Mouse (Mus musculus) activated CD4-positive, CD25-positive, alpha-beta regulatory T cell, adult 4 months (primary cell): ENCODE measurements around the gene Ptprg. TPM values are rescaled to one million over a fixed set of nuclear protein-coding genes. Genes with fewer than 3 reads are reported as not detected.

Source experiments
- ATAC-seq: one replicate; pipeline ENCODE4 v1.8.0; 2017
- polyA plus RNA-seq, 2 experiments: library from polyadenylated mRNA; unstranded; fragments of 100-300 nt; shearing (Covaris generic); gene quantifications; one replicate each; pipeline ENCODE4 v1.2.1; 2017

Gene Ptprg
- polyA plus RNA-seq, 2 experiments from 2014 or later = not detected

DNA sequence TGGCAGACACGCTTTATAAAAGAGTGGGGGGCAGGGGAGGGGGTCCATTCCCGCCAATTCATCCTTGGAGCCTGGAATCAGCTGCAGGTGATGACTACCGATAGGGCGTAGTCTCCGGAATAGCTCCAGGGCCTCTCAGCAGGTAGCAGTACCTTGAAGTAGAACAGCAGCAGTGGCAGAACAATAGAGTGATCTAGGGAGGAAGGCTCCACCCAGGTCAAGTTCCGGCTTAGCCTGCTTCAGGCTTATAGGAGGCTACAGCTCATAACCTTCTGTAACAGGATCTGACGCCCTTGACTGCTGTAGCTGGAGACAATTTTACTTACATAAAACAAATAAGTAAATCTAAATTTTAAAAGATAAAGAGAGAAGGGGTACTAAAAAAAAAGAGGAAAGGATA is 554.1 kb downstream of the Ptprg start:
- ATAC-seq = no peak

GRCm38 (mm10) chr14:12107991-12108390 is 554.7 kb downstream of the Ptprg start:
- ATAC-seq = no peak

GRCm38 (mm10) chr14:12112548-12113011 is 559.2 kb downstream of the Ptprg start:
- ATAC-seq = no peak

GRCm38 (mm10) chr14:12113326-12113725 is 560.0 kb downstream of the Ptprg start:
- ATAC-seq = no peak

GRCm38 (mm10) chr14:12114016-12114415 is 560.7 kb downstream of the Ptprg start:
- ATAC-seq = no peak

DNA sequence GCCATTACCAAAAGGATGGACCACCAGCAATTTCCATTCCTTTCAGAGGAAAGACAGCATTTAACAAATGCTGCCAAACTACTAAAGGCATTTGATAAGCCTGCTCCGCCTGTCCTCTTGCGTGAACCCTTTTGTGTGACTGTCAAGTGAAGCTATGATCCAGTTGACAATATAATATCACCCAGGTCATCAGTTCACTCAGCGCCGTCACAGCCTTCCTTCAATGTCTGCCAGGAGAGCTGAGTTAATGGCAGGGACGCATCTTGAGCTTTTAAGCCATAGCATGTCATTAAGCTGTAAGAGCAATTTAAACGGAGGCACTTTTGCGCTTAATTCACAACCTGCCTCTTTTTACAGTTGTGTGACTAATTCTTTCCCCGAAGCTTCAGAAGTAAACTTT is 565.9 kb downstream of the Ptprg start:
- no peak for ATAC-seq

GRCm38 (mm10) chr14:12121906-12122305 is 568.6 kb downstream of the Ptprg start:
- ATAC-seq = no peak

- ATAC-seq = no peak
These were observed 571.4 kb downstream of the Ptprg start for GRCm38 (mm10) chr14:12124682-12125081.

DNA sequence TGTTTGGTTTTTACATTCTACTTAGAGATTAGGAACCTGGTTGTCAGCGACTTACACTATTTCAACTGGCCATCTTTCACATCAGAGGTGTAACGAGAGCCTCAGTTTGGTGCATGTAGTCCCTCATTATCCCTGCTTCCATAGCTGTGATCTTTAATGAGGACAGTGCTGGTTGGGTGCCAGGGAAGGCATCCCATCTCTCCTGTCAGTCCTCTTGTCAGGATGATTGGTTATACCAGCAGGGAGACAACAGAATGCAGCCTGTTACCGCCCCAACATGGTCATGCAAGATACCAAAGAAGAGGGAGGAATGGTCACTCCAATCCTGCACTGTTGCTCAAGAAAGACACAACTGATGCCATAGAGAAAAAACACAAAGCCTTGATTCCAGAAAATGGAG is 574.6 kb downstream of the Ptprg start:
- no peak for ATAC-seq

GRCm38 (mm10) chr14:12132046-12132615 is 578.8 kb downstream of the Ptprg start:
- ATAC-seq = no peak

GRCm38 (mm10) chr14:12133163-12133562 is 579.8 kb downstream of the Ptprg start:
- no peak for ATAC-seq

DNA sequence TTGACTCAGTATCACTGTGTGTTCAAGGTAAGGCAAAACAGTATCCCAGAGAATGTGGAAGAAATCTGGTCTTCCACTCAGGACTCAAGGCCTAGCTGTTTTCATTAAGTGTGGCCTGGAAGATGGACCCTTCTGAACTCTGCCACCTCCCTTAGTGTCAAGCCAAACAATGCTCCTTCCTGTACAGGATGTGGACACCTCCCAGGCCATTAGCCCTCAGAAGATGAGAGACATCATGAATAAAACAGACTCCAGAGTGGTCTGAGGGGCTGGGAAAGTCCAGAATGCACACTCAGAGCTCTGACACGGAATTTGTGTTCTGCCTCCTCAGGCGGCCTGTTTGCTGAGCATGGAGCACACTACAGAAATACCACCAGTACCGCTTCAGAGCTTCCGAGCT is 581.2 kb downstream of the Ptprg start:
- ATAC-seq = no peak

GRCm38 (mm10) chr14:12136536-12136935 is 583.2 kb downstream of the Ptprg start:
- ATAC-seq = no peak

DNA sequence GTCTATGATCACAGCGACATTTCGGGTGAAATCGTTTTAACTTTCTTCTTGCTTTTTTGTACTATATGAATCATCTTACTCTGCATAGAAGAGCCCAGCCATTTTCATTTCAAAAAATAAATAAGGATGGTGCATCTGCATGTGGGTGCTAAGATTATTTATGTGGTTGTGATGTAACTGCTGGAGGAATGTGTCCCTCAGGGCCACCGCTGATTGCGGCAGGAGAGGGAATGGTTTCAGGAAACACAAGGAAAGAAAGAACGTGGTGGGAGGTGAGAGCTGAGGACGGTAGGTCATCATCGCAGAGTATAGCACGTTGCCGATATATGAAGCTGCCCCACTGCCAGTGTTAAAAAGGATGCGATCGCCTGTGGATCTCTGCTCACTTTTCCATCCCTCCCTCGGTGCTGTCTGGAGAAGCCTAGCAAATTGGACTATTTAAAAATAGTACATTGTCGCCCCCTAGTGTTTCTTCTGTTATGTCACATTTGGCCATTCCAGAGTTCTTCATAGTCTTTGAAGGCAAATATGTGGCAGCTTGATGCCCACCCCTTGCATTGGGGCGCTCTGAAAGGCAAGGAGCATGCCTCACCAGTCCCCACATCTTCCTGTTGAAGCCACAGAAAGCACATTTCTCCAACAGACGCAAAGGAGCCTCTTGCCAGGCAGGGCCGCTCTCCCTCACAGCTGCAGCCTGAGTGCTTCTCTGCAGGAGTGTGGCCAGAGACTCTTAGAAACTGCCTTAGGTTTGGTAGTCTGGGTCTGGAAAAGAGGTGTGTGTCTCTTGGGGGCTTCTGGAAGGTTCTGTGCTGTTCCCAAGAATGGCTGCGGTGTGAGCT is 586.5 kb downstream of the Ptprg start:
- ATAC-seq = no peak

DNA sequence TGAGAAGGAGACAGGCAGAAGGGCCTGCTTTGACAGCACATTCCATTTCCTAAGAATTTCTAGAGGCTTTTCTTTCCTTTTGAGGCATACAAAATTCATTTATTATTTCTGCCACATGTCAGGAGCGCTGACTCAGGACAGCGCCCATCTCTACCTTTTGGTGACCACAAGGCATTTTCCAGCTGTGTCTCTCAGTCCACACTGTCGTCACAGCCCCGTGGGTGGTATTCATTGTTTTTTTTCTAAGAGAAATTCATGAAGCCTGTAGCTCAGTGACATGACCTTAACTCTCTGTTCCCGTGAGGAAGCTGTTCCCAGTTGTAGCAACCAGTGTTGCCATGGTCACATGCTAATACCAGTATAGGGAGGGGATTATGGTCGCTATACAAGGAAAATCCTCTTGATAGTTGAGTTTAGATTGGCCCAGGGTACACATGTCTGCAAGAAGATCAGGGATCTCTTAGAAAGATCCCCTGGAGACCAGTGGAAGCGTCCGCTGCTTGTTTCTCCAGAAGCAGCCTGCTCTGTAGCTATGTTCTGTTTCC is 590.7 kb downstream of the Ptprg start:
- no peak for ATAC-seq

- no peak for ATAC-seq
These were observed 592.6 kb downstream of the Ptprg start for GRCm38 (mm10) chr14:12145919-12146318.

DNA sequence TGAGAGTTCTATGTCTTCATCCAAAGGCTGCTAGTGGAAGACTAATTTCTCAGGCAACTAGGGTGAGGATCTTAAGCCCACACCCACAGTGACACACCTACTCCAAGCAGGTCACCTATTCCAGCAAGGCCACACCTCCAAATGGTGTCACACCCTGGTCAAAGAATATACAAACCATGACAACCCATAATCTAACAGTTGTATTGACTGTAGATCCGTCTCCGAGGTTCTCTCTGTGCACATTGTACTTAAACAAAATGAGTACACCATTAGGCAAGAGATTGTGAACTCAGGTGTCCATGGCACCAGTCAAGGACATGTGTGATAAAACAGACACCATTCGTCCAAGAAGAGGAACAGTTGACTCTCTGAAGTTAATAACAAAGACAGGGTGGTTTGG is 596.2 kb downstream of the Ptprg start:
- no peak for ATAC-seq

DNA sequence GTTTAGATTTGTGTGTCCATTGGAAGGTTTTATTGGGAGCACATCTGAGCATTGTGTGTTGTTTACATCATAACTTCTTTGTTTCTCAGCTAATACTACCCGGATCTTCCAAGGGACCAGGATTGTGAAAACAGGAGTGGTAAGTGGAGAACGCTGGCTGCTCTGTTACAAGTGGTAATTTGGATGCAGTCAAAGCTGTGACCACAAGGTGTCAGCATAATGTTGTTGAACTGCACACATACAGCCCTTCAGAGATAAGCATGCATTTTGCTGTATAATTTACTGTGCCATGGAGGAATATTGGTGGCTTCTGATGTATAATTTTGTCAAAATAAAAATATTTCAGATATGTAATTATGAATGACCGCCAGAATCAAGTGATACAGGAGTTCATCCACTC is 598.6 kb downstream of the Ptprg start:
- no peak for ATAC-seq

GRCm38 (mm10) chr14:12152748-12153147 is 599.4 kb downstream of the Ptprg start:
- no peak for ATAC-seq

DNA sequence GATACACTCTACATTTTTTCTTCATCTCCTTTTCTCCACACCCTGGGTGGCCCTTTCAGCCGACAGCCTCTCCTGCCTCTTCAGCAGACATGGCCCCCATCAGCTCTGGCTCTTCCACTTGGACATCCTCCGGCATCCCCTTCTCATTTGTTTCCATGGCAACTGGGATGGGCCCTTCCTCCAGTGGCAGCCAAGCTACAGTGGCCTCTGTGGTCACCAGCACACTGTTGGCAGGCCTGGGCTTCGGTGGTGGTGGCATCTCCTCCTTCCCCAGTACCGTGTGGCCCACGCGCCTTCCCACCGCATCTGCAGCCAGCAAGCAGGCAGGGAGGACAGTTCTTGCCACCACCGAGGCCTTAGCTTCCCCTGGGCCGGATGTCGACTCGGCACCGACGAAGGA is 600.3 kb downstream of the Ptprg start:
- ATAC-seq = no peak

GRCm38 (mm10) chr14:12161738-12162310 is 608.5 kb downstream of the Ptprg start:
- ATAC-seq = no peak

DNA sequence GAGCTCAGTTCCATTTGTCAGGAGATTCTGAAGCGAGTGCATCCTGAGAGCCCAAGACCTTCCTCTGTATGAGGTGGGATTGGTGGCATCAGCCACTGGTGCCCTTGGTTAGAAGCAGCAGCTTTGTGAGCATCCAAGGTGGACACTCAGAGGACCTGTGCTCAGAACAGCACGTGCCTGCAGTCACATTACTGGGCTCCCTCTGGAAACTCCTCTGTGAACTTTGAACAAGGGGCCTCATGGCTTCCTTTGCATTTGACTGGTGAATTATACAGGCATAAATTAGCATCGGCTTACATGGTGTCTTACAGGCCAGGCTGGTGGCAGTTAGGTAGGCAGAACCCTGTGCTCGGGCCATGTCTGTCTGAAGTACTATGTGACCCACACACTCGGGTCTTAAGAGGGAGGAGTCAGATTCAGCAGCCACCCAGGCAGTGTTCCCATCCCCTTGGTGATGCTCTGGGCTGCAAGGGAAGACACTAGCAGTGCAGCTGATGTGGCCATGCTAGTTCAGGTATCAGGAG is 609.1 kb downstream of the Ptprg start:
- ATAC-seq = no peak

DNA sequence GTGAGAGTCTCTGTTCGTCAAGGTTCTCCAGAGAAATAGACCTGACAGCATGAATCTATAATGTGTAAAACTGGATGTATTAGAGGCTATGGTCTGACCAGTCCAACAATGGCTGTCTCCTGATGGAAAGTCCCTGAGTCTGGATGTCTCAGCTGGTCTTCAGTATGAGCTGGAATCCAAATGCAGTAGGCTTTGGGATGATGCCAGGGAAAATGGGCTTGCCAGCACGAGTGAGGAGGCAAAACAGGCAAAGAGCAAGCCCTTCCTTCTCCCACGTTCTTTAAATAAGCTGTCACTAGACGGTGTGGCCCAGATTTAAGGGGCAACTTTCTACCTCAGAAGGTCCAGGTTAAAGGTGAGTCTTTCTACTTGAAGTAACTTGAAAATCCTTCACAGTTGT is 609.9 kb downstream of the Ptprg start:
- no peak for ATAC-seq
